Mouse (Mus musculus) spleen, adult 2 months (tissue): ENCODE measurements around the gene Speer4f2.

ENCODE experiments used
- CTCF ChIP-seq: fragments of 200-500 bp; IDR thresholded peaks from 2 replicates; pipeline ENCODE4 v1.5.1; 2011; ENCODE audit warnings: mild to moderate bottlenecking, inconsistent platforms; ENCODE audit not compliant: insufficient read depth, insufficient read length, insufficient replicate concordance; ENCODE audit errors: extremely low read depth
- POLR2A ChIP-seq: fragments of 200-500 bp; IDR thresholded peaks from 2 replicates; pipeline ENCODE4 v1.6.1; 2011; ENCODE audit warnings: low read depth, low read length, inconsistent platforms

GRCm38 (mm10) chr5:17401206-17402077 is 28.5 kb downstream of the Speer4f2 start:
- TF ChIP-seq POLR2A = no peak
- no peak for TF ChIP-seq CTCF
